Mouse (Mus musculus) cerebellum, adult 2 months (tissue): Measurements from ENCODE around the gene Slc16a14.

Source experiments
- CTCF ChIP-seq: fragments of 200-500 bp; IDR thresholded peaks from 2 replicates; pipeline ENCODE4 v1.5.1; 2011; ENCODE audit warnings: low read depth, mild to moderate bottlenecking, control low read depth, low read length, moderate library complexity, borderline replicate concordance; ENCODE audit not compliant: insufficient read depth
- POLR2A ChIP-seq: fragments of 200-500 bp; IDR thresholded peaks from 2 replicates; pipeline ENCODE4 v1.6.1; 2011; ENCODE audit warnings: low read length, control low read depth, borderline replicate concordance; ENCODE audit not compliant: insufficient read depth

GRCm38 (mm10) chr1:84897364-84897763, 37.6 kb downstream of the Slc16a14 start:
- no peak for TF ChIP-seq POLR2A
- no peak for TF ChIP-seq CTCF
